13 mouse cellular contexts compared by ENCODE assay signal in the genomic region with DNA sequence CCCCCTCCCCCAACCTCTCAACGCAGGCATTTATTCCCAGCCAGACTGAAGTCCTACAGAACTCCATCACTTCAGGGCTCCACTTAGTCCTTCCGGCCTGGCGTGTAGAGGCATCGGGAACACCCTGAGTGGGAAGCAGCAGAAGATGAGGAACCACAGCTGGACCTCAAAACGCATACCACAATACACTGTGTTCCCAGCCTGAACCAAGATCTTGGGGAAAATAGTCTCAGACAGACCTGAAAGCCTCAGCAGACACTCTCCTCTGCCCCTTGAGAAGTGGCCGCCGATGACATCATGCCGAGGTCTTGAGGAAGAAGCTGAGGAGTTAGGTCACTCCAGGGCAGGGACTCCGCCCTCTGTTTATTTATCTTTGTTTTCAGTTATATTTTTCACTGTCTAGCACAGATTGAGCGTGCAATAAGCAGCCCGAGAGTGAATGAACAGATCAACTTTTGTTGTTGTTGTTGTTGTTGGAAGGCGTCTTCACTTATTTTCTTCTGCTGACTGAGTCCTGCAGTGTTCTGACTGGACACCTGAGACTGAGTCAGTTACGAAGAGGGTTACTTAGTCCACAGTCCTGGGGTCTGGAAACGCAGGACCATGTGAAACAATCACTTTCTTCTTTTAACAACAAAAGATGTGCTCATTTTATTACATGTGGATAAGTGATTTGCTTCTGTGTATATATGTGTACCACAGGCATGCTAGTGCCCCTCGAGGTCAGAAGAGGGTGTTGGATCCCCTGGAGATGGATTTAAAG.
DNase-seq lines count a peak whose midpoint lies in the region; ATAC-seq lines count a peak whose summit lies in the region.
"Had no signal": no experiment of that assay in that cellular context is flagged by ENCODE, and none has a peak within 500 bp of the region (broad histone marks: within the 10 kb centered on the region; RNA-seq: fewer than 3 reads in every experiment).

No protein-coding gene starts in this region.

- H3K27ac ChIP-seq in heart, embryonic 12.5 days (ENCODE audit: poor library complexity, severe bottlenecking), result no peak overlapping the region
- H3K27ac ChIP-seq: hindbrain, embryonic 15.5 days had no signal

- no peaks in the 10 kb centered on the region; the same call in 1 of the 2 replicates for H3K27me3 ChIP-seq in heart, embryonic 12.5 days (replicated peaks)
- H3K27me3 ChIP-seq: hindbrain, embryonic 15.5 days had no signal

- no peaks in the 10 kb centered on the region for H3K36me3 ChIP-seq in heart, embryonic 12.5 days
- H3K36me3 ChIP-seq: hindbrain, embryonic 15.5 days; limb, embryonic 13.5 days had no signal

- H3K4me2 ChIP-seq in heart, embryonic 12.5 days, result no peak overlapping the region
- H3K4me2 ChIP-seq: hindbrain, embryonic 15.5 days; limb, embryonic 13.5 days had no signal

- no peak for ATAC-seq in heart, embryonic 12.5 days (ENCODE audit: insufficient number of reproducible peaks, low FRiP score)
- ATAC-seq: intestine, postnatal 0 days had no signal

- intact Hi-C loops in heart, postnatal 14 days (cut with DNase I), result no loop called here

- H3K9ac ChIP-seq in heart, embryonic 12.5 days, result no peak overlapping the region
- H3K9ac ChIP-seq: hindbrain, embryonic 15.5 days; limb, embryonic 13.5 days had no signal

- no peak overlapping the region for H3K4me3 ChIP-seq in heart, embryonic 12.5 days
- H3K4me3 ChIP-seq: hindbrain, embryonic 15.5 days; limb, embryonic 13.5 days; myocyte had no signal

- H3K4me1 ChIP-seq in heart, embryonic 12.5 days (replicated peaks), result no peaks in the 10 kb centered on the region
- H3K4me1 ChIP-seq: hindbrain, embryonic 15.5 days had no signal

- no peaks in the 10 kb centered on the region for H3K9me3 ChIP-seq in heart, embryonic 12.5 days (replicated peaks)
- H3K9me3 ChIP-seq: hindbrain, embryonic 15.5 days; limb, embryonic 13.5 days had no signal

- 78% methylated on average over 15 of the region's 15 CpGs for WGBS in heart, embryonic 12.5 days

- DNase-seq in heart, adult 11 months, result peak; percentile 96
- DNase-seq in heart, adult 9 months (ENCODE audit: low spot score in 2 of 2), result peak; percentile 17 to 56
- peak; percentile 25 to 26 for DNase-seq in heart, postnatal 14 days
- peak; percentile 26 for DNase-seq in lung, postnatal 14 days
- no peak for DNase-seq in adipocyte (ENCODE audit: low spot score)
- DNase-seq in spleen, postnatal 36 days (ENCODE audit: low spot score in 2 of 2), result no peak
- DNase-seq: cerebellum, postnatal 25 days; thymus, adult 18-20 months had no signal

Comparison
In these comparisons a context has a peak if more than half of its experiments do, and no peak if none do; other contexts are left out.
1. DNase-seq: peak in heart, adult 11 months (single experiment), heart, adult 9 months (2 of 2), heart, postnatal 14 days (2 of 2) and lung, postnatal 14 days (single experiment); none in adipocyte (single experiment) and spleen, postnatal 36 days (0 of 2).